Mouse (Mus musculus) right cerebral cortex, postnatal 10 days (tissue): ENCODE data around the gene Lrrc75a.
"Not testable (repeated sequence)": the region's sequence is repeated elsewhere in the genome, so short reads cannot be mapped to it uniquely, and the experiment has no call there.

Source experiments
- DNase-seq, 2 experiments: peaks; one replicate each; pipeline ENCODE4 v3.0.0; 2021; ENCODE audit warnings: low spot score in 2 of 2

The Lrrc75a gene

DNA sequence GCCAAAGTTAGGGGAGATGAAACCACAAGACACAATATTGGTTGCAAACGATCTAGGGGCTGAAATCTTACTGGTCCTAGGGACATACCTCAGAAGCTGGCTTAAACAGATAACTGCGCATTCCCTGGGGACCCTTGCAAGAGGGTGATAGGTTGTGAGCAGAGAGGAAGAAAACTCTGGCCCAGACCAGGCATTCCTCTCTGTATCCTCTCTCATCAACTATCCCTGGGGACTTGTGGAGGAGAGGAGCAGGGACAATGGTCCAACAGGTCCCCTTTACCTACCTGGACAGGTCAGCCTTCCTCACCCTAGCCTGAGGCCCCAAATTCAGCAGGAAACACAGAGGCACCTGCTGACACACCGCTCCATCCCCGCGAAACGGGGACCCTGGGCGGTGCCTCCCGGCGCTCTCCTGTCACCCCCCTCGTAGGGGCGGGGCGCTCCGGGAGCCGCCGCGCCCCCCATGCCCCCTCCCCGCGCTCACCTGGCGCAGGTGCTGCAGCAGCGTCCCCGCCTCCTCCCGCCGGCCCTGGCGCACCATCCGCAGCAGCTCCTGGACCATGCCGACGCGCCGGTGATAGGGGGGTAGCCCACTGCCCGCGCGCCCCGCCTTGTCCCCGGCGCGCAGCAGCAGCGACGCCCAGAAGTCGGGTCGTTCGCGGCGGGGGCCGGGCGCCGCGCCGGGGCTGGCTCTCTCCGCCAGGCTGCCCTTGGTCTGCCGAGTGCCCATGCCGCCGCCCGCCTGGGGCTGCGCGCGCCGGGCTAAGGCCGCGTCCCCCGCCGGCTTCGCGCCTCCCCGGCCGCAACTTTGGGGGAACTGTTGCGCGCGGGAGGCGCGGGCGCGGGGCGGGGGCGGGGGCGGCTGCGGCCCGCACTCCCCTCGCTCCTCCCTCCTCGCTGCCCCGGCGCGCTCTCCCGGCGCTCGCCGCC lies at the start of gene Lrrc75a:
Gene Lrrc75a, minus strand, starts transcription at position 863 of the 930 bp plus-strand sequence.
- peak in 1 of 2 experiments; percentile 49 for DNase-seq

DNA sequence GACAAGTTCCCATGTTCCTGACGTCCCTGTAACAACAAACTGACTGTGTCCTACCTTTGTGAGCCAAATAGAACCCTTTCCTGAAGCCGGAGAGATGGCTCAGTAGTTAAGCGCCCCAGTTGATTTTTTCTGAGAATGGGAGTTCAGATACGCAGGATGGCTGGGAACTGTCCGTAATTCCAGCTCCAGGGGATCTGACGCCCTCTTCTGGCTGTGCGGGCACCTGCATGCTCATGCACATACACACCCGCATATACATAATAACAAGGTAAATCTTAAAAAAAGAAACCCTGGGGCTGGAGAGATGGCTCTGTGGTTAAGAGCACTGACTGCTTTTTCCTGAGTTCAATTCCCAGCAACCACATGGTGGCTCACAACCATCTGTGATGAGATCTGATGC lies 46.8 kb upstream of the Lrrc75a start:
- no peak for DNase-seq

DNA sequence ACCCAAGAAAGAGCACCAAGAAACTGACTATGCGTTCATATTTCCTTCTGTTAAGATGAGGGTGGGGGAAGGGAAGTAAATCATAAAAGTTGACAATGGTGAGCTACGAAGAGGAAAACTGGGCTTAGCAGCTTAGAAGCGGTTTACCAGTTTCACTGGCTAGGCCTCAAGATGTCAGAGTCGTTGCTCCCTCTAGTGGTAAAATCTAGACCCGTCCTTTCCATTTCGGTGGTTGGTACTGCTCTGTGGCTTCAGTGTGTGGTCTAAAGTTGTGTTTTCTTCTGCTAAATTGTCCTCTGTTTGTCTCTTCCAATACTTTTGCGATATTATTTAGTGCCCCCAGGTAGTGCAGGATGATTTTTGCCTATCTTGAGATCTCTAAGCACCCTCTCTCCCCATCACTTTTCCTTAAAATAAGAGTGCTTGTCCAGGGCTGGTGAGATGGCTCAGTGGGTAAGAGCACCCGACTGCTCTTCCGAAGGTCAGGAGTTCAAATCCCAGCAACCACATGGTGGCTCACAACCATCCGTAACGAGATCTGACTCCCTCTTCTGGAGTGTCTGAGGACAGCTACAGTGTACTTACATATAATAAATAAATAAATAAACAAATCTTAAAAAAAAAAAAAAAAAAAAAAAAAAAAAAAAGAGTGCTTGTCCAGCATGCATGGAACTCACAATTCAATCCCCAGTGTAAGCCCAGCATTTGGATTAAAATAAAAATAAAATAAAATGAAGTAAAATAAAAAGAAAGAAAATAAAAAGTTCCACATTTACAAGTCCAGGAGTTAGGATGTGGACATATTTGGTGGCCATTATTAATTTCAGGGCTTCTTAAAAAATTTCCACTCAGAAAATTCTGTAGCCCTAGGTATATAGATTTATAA lies 45.2 kb upstream of the Lrrc75a start:
- DNase-seq = peak; percentile 59 to 60

DNA sequence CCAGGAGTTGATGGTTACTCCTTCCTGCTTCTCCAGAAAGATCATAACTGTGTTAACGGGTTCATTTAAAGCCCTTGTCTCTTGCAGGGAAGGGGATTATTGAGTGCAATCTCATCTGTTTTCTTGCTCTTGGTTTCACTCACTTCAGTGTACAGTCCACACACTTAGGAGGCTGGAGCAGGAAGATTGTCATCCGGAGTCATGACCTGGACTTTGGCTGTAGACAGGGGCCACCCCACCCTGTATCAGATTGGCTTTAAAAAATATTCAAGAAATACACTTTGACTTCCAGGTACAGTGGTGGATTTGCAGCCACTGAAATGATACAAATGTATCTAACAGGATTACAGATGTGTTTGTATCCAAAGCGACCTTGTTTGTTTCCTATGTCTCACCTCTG lies 43.3 kb upstream of the Lrrc75a start:
- DNase-seq = no peak

DNA sequence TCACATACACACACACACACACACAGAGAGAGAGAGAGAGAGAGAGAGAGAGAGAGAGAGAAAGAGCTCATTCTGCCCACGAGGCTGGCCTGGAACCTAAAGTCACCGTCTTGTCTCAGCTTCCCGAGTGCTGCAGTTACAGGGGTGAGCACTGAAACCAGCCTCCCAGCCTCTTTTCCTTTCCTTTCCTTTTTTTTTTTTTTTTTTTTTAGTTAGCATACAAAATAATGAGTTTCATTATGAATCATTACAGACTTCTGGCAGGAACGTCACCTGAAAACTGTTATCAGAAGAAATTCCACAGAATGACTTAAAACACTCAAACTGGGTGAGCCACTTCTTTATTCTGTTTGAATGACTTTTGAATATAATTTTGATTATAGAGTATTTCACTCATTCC lies 31.6 kb upstream of the Lrrc75a start:
- no peak for DNase-seq

DNA sequence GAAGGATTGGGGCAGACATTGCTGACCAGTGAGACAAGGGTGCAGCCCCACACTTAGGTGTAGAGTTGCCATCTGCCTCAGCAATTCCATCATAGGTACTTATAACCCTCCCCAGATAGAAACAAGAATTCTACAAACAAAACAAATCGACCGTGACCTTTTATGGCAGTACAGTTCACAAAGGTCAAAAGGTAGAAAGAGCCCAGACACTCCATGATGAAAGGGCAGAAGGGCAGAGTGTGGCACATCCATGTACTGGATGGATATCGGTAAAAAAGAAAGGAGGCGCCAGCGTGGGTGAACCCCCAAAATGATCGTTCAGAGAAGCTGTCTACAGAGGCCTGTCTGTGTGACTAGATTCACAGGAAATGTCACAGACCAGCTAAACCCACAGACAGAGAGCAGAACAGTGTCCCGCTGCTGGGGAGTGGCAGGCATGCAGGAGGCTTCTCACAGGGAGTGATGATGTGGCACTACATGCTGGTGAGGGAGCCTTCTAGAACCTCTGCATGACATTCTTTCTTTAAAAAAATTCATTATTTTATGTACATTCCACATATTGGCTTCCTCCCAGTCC lies 30.5 kb upstream of the Lrrc75a start:
- no peak for DNase-seq

DNA sequence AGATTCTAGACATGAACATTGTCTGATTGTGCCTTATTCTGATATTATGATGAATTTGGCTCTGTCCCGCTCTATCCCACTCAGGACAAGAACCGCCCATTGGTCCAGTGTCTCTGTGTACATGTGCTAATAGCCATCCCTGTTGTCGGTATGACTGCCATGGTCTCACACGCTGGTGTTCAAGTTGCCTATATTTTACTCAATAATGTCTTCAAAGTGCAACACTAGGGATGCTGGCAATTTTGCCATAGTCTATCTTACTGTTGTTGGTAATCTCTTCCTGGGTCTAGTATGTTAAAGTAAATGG lies 27.9 kb upstream of the Lrrc75a start:
- DNase-seq = no peak

DNA sequence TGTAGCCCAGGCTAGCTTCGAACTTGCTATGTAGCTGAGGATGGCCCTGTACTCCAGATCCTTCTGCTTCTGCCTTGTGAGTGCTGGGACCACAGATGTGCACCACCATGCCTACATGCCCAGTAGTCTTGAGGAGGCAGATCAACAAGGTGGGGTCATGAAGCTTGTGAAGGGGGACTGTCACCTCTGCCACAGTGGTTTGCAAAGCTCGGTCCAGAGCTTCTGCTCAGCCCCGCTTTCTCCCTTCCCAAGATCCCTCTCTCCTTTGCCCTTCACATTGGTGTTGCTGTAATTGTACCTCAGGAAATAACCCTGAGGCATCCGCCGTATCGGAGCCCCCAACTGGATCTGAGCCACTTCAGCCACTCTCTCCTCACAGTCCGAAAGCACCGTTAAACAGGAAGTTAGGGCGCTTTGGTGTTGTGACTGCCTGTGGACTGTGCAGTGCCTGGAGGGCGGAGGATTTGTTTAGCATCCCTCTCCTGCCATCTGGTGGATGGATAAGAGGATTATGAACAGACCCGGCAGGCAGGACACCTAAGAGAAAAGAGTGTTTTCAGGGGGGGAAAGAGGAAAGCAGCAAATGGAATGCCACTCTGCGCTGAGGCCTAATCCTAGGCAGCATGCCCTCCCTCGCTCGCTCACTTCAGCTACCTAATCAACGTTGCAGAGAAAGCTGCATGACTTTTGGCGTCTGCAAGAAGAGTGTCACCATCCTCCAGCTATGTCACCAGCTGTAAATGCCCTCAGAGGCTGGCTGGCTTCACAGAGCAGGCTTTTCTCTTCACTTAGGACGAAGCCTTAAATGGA lies 27.4 kb upstream of the Lrrc75a start:
- DNase-seq = peak; percentile 82 to 83

DNA sequence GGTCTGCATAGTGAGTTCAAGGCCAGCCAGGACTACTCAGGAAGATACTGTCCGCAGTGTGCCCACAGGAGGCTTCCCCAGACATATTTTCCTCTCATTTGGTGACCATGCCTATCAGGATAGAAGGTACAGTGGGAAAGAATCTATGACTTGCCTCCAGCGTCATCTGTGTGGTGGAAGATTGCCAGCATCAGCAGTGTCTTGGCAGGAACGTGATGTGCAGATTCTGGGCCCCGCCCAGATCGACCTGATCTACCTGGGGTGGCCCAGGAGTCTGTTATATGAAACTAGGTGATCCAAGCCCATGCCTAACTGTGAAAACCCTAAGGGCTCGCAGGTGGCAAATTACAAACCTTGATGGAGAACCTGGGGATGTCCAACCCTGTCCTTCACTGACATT lies 21.7 kb upstream of the Lrrc75a start:
- DNase-seq = no peak

DNA sequence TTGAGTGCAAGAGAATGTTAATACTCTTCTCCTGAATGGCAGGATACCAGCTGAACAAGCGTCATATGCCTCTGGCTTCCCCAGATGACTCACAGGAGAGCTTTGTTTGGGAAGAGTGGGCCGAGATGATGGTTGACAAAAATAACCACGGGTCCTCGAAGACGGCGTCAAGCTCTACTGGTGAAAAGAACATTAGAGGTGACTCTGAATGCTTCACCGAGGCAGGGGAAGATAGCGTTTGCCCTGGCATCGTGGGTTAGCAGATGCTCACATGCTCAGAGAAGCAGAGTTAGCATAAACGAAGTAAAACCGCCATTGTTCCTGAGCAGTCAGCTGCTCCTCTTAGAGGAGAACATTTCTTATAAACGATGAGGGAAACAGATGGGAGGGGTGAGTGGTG lies 21.1 kb upstream of the Lrrc75a start:
- DNase-seq = peak; percentile 64 to 70

DNA sequence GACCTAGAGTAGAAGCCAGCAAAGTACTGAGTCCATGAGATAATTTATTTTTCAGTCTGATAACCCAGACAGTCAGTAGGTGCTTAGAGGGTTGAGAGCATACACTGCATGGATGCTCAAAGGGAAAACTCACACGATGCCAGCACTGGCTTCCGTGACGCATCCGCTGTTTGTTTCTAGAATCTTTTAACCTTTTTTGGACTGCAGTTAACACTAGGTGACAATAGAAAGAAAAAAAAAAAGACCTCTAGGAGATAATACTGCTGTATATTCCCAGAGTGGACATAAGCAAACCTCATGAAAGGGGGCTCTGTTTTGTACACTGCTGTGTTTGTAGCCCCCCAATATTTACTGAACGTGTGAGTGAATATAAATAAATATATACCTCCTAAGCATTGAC lies 20.7 kb upstream of the Lrrc75a start:
- no peak for DNase-seq

DNA sequence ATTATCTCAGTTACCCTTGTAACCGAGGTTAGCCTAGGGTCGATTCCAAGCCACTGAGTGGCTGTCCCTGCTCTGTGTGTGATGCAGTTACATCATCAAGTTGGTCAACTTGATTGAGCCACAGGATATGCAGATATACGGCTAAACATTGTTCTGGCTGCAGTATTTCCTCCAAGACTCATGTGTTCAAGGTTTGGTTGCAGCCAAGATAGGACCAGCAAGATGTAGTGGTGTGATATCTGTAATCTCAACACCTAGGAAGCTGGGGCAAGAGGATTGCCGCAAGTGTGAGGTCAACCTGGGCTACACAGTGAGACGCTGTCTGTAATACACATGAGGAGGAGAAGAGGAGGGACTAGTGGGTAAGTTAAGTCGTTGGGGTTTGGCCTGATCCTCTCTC lies 15.9 kb upstream of the Lrrc75a start:
- no peak for DNase-seq

DNA sequence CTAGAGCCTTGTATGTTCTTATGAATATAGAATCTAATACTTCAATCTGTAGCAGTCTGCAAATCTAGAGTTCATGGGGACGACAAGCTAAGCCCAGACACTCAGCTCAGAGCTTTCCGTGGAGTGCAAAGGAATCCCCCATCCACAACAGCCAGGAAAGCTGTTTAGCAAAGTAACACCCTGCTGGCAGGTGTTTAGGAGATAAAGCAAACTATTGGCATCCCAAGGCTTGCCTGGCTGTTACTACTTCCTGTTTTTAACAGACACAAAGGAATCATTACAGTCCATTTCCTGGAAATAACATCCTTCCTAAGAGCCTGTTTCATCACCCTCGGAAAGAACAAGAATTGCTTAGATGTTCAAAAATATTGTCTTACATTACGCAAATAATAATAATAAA lies 12.6 kb upstream of the Lrrc75a start:
- no peak for DNase-seq

DNA sequence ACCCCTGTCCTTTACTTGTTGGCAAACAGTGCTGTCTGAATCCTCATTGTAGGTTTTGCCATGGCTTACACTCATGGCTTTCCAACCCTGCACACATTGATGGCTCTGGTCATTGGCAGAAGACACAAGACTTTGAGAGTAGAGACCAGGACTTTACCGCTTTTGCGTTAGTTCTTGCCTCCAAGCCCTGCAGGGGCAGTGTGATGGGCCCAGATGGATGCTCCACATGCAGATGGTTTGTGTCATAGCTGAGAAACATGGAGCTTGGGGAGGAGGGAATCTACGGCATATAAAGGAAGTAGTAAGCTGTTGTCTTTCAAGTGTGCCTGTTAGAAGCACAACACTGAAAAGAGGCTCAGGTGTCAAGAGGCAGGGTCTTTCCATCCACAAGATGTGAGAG lies 3.8 kb upstream of the Lrrc75a start:
- DNase-seq = no peak

DNA sequence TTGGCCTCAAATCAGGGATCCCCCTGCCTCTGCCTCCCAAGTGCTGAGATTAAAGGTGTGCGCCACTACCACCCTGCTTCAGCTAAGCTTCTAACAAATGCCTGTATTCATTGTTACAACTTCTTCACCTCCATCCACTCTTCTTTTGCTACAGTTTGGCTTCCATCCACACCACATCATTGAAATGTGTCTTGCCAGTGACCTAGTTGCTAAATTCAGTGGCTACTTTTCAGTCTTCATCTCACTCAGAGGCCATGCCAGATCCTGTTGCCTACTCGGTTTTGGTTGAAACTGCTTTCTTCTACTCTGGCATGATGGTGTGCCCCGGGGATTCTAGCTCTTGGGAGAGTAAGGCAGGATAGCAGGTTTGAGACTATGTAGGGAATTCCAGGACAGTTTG lies 3.2 kb upstream of the Lrrc75a start:
- DNase-seq = no peak

DNA sequence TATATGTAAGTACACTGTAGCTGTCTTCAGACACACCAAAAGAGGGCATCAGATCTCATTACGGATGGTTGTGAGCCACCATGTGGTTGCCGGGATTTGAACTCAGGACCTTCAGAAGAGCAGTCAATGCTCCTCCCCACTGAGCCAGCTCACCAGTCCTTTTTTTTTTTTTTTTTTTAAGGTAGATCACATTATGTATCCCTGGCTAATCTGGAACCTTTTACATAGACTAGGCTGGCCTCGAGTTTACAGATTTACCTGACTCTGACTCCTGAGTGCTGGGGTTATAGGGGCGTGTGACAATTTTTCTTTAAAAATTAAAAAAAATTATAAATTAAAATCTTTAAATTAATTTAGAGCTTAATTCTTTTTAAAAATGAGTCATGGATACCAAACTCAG lies 1.5 kb upstream of the Lrrc75a start:
- not testable (repeated sequence) for DNase-seq

DNA sequence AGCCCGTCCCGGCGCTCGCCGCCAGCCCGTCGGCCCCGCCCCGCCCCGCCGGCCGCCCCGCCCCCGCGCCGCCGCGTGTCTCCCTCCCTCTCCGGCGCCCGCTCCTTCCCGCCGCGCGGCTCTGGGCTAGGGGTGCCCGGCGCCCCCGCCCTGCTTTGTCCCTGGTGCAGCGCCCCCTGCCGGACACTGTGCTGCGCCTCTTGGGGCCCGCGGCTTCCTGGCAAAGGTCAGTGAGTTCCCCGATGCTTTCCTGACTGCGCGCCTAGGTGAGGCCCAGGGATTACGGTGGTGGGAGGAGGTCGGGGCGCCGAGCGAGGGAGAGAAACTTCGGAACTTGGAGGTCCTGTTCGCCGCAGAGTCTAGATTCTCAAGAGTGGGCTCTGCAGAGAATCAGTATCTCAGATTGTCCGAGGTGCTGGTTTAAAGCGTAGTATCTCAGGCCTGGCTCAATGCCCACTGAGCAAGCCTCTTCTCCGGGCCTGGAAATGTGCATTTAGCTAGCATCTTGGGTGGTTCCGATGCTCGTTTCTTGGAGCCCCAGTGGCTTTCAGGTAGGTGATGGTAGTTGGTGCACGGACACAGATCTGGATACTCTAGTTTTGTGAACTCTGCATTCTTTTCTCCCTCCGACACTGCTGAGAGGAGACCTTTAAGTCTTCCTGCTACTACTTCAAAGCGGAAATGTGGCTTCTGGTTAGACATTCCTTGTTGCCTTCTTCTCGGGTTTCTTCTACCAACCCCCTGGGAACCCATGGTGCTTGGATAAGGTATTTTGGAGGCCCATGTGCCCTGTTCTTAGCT lies 468 bp upstream of the Lrrc75a start, which contains the start of gene Mmgt2:
Gene Mmgt2, plus strand, starts transcription at position 74 of the 801 bp plus-strand sequence.
- DNase-seq = peak; percentile 89 to 92

DNA sequence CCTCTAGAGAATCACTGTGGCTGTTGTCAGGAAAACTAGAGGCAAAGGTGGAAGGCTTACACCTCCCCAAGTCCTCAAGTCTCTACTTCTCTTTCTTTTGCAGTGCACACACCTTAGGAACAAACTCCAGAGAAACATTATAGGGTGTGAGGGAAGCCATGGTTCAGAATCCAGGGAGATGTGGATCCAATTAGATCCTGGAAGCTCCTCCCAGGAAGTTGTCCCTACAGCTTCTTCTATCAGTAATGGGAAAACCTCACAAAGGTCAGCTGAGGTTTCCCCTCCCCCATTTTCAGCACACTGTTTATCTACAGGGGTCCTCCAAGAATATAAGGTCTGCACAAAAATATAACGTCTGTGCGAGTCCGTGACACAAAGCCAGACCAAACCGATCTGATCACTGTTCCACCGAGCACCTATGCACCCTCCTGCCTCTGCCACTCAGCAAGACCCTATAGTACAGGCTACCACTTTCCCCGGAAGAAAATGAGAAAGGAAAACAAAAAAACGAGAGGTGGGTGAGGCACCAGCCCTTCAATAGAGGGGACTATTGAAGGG lies 1.3 kb downstream of the Lrrc75a start:
- no peak for DNase-seq

DNA sequence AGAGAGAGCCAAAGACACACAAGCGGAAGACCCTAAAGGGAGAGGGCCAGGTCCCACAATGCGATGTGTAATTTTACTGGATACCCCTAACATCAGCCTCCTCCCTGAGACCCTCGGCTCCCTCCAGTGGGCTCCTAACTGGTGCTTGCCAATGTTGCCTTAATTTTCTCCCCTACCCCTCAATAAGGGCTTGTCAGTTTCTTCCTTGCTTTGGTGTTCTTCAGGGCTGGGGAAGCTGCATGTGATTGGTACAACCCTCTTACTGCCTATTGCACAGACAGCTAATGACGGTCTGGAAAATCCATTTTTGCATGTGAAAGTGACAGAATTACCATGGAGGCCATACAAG lies 1.9 kb downstream of the Lrrc75a start:
- DNase-seq = no peak

DNA sequence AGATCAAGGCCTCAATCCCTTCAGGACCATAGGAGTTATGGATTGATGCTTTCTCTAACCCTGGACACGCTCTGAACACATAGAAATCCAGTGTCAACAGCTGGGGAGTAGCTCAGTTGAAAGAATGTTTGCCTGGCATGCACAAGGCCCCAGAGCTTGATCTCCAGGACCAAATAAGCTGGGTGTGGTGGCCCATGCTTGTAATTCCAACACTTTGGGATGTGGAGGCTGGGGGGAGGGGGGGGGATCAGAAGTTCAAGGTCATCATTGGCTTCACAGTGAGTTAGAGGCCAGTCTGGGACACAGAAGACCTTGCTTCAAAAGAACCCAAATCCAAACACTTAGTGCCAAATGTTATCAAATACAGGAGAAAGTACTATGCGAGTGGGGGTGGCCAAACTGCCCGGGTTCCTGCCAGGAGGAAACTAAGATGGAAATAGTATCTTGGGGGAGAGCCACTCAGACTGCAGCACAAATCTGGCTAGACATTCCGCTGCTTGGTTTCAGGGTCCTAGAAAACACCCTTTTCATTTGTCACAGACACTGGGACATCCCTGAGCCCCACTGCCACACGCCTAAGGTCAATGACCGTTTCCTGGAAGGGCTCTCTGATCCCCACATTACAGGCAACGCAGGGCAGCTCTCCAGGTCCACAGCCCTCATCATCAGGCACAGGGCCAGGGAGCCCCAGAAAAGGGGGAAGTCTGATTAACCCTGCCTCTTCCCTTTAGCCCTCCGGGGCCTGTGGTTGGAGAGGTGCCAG lies 2.4 kb downstream of the Lrrc75a start:
- peak; percentile 80 to 82 for DNase-seq
